Mouse (Mus musculus) frontal cortex, adult (tissue): ENCODE results near the gene Itga4.

ENCODE experiments used
- ATAC-seq: cut with Nextera tagmentation; 2 replicates; pipeline ENCODE4 v1.9.2; 2017; ENCODE audit warnings: mild to moderate bottlenecking, moderate library complexity, mixed read lengths; ENCODE audit not compliant: low TSS enrichment

Gene Itga4

GRCm38 (mm10) chr2:79352100-79352802, 97.0 kb downstream of the Itga4 start:
- ATAC-seq: no peak

- peak; percentile 94 for ATAC-seq
Observed at GRCm38 (mm10) chr2:79354773-79355172, 99.5 kb downstream of the Itga4 start.

- ATAC-seq: peak; percentile 74
Observed at GRCm38 (mm10) chr2:79357835-79358234, 102.6 kb downstream of the Itga4 start.

DNA sequence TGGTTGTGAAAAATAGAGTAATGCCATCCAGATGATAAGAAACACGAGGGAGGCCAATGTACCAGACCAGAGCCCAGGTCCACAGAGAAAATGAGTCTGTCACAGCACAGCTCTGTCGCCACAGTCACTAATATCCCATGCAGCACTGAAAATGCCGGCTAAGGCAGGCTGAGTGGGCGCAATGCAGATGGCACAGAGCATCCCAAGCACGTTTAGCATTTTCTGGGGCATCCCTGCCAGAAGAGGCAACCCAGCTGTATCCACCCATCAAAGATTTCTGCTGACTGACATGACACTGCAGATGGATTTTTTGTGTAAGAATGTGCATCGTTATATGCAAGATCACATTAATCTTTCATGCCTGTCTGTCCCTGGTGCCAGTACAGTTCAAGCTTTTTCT, 106.8 kb downstream of the Itga4 start:
- peak; percentile 88 for ATAC-seq

DNA sequence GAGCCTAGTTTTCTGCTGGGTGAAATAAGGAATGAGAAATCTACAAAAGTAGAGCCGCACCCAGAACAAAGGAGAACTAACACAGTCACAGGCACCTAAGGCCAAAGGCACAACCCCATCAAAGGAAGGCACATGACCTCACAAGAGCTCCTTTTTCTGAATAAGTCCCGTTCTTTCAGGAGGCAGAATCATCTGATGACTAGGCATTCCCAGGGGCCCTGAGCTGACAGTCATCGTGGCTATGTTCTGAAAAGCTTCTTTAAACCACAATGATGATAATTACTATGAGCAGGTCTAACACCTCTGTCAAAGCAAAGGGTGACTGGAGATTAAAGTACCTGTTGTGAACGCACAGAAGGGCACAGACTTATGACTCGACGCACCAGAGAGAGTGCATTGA, 108.7 kb downstream of the Itga4 start:
- no peak for ATAC-seq

- ATAC-seq: no peak
Observed at GRCm38 (mm10) chr2:79367451-79368450, 112.5 kb downstream of the Itga4 start.

DNA sequence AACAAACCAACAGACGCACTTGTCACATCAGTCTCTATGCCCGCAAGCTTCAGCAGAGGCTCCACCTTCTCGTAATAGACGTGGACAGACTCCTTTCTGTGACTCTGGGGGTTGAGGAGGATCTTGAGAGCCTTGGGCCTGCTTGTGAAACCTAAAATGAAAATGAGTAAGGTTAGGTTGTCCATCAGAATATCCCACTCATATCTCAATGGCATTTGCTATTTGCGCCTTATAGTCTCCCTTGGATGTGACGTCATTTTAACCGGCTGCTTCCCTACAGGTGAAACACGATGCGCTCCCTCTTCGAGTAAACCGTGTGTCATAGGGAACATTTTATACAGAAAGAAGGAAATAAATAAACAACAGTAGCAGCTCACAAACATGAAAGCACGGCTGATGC, 113.4 kb downstream of the Itga4 start:
- ATAC-seq: no peak

DNA sequence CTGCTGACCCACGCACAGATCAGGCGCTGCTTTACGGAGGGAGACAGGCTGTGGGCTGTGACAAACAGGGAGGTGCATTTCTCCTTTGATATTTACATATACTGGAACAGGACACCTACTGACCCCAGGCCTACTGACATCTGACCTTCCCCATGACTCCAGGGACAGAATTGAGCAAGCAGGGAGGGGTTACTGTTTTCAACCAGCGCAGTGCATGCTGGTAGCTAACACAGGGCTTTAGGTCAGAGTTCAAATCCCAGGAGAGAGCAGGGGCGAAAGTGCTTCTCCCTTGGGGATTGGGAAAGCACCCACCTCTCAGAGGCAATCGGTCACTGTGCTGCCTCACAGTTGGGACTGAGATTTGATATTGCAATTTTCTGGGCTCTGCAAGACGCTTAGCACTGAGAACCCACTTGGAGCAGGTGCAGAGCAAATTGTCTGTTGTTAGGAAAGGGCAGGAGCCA, 113.9 kb downstream of the Itga4 start:
- no peak for ATAC-seq

DNA sequence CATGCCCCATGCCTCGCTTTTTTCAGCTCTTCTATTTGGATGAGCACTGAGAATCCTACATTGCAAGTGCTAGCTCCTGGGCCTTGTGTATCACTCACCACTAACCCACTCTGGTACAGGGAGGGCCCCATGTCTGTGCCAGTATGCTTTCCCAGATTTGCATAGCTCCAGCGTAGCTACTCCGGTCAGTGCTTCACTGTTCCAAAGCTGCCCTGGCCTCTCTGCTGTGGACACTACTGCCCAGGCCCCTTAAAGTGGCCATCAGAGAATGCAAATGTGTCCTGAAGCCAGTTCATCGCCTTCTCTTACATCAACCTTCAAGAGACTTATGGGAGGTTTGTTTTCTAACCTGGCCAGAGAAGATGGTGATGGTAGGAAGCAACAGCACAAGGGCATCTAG, 114.7 kb downstream of the Itga4 start:
- ATAC-seq: no peak; the same call in 1 of the 2 replicates

DNA sequence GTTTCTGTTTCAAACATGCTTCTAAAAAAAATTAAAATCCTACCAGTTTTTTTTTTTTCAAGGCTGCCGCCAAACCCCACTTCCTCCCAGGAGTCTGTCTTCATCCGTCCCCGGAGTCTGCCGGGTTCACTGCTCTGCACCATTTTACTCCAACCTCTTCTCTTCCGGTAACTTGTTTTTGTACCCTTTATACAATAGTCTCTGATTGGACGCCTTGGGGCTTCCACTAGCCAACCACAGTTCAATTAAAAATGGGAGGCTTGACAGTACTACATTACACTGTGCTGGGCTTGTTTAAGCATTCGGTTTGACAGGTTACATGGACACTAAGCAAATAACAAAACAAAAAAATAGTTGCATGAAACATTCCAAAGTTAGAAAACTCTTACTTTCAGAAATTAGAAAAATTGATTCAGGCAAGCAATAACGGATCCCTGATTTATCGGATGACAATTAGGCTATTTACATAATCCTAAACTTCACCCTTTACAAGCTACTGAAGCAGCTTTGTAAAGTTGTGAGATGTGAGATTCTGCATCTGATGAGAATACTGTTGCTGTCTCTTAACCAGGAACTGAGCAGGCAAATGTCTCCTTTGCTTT, 115.6 kb downstream of the Itga4 start:
- ATAC-seq: peak; percentile 94

DNA sequence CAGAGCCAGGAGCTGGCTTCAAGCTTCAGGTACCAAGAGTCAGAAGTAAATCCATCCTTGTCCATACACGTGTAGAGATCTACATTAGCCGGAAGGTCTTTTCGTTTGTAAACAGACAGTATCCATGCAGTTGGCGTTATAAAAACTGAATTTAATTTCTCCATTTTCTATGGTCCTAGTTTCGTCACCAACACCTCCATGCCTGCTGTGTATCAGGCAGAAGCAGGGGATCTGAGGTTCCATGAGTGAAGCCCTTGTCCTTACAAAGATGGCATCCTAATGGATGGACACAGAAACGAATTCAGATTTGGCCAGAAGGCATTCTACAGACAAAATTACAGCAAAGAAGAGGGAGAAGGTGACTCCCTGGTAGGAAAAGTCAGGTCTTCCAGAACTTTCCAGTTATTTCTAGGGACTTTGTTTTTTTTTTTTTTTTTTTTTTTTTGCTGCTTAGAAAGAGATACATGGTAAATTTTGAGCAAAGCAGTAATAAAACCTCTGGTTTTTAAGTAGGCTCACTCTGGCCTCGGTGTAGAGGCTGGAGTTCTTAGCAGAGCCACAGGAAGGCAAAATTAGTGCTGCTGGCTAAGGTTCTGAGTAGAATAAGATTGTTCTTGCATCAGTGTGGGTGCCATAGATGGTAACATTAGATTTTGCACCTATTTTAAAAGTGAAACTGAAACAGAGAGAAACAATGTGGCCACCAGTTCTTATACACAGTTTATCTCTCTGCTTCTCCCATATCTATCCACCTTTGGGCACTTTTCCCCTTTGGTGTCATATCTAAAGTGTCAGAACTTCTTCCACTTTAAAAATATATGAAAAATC, 116.3 kb downstream of the Itga4 start:
- no peak for ATAC-seq

DNA sequence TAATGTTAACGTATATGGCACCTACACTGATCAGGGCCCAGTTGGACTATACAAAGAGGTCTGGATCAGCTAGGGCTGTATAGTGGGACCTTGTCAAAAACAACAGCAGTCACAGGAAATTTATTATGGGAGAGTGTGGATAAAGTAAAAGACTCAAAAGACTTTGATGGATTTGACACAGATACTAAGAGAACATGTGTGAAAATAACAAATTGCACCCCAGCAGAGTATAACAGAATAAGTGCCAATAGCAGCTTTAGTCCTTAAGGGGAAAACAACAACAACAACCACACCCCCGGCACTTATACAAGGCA, 116.9 kb downstream of the Itga4 start:
- ATAC-seq: no peak

DNA sequence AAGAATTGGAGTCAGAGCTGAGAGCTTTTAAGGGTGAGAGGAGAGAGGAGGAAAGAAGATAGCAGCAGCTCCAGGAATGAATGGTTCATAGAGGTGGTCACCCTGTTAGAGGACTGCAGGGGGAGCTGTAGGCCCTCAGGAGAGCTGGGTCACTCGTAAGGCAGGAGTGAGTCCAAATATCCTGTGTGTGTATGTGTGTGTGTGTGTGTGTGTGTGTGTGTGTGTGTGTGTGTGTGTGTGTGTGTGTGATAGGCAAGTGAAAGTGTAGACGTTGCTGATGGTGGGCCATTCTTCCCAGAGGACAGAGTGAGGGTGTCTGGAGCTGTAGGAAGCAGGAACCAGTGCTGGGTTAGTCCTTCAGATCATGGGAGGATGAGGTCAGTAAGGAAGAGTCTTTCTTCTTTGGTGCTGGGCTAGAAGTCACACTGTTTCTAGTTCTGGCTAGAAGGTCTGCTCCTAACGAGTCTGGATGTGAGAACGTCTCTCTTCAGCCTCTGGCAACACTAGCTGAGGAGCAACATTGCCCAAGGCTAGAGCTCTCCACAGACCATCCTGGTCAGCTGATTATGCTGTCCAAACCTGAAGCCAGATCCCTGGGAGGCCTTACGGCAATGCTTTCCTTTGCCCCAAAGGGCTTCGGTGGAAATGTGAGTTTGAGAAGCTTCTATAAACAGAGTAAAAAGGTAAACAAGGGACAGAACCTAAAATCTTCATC, 117.4 kb downstream of the Itga4 start:
- ATAC-seq: peak; percentile 74; the same call in 1 of the 2 replicates

GRCm38 (mm10) chr2:79378346-79379086, 123.3 kb downstream of the Itga4 start:
- ATAC-seq: no peak

DNA sequence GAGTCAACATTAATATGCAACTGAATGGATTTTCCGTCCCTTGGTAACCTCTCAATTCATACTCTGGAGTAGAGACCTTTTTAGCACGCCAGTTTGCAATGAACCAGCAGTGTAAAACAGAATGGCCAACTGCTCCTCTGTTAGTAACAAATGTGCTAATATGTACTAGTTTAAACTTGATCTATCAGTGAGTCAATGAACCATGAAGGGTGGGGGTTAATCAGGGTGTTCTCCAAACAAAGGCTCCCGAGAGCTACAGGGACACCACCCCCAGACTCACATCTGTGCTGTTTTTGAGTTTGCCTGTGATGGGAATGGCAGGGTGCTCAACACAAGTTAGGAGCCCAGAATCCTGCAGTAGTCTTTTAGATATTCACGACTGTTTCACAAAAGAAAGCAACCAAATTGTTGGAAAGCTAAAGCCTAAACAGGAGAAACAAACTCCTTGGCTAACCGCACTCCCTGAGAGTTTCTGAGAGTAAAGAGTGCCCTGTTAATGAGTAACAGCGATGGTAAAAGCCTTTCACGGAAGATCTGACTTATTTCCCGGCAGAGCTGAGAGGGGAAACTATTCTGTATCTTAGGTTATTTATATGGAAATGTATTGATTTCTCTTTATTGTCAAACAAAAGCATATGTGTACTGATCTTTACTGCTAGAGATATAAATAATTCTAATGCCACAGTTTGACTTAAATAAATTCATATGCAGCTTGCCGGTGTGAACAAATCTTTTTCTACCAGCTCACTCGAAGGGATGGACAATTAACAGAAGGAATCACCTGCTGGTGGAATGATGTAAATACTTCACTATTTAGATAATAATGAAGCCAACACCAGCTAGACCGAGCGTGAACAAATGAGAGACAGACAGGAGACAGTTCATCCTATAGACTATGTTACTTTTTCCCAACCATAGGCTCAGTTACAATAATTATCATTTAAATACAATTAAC, 124.1 kb downstream of the Itga4 start:
- ATAC-seq: no peak
